Mouse (Mus musculus) midbrain, embryonic 10.5 days (tissue): ENCODE measurements around the gene E130218I03Rik. TPM values are rescaled to one million over a fixed set of nuclear protein-coding genes. Genes with fewer than 3 reads are reported as not detected.
"Not testable (repeated sequence)": the region's sequence is repeated elsewhere in the genome, so short reads cannot be mapped to it uniquely, and the experiment has no call there.

Experiments
- DNase-seq: peaks from one replicate; pipeline ENCODE4 v3.0.0-alpha.2; 2017; ENCODE audit warnings: low spot score
- H3K27ac ChIP-seq: fragments of 300-500 bp; sonication (generic); replicated peaks from 2 replicates; pipeline ENCODE4 v1.5.1; 2016; ENCODE audit warnings: mild to moderate bottlenecking
- H3K27me3 ChIP-seq: fragments of 300-500 bp; sonication (generic); 2 replicates; pipeline ENCODE4 v1.6.1; 2016; ENCODE audit warnings: low read depth, mild to moderate bottlenecking; ENCODE audit not compliant: poor library complexity, severe bottlenecking
- H3K36me3 ChIP-seq: fragments of 300-500 bp; sonication (generic); 2 replicates; pipeline ENCODE4 v1.6.1; 2016; ENCODE audit warnings: mild to moderate bottlenecking, moderate library complexity
- H3K4me1 ChIP-seq: fragments of 300-500 bp; sonication (generic); 2 replicates; pipeline ENCODE4 v1.6.1; 2016
- H3K4me3 ChIP-seq: fragments of 300-500 bp; sonication (generic); 2 replicates; pipeline ENCODE4 v1.5.1; 2016; ENCODE audit warnings: mild to moderate bottlenecking, moderate library complexity
- H3K9me3 ChIP-seq: fragments of 300-500 bp; sonication (generic); replicated peaks from 2 replicates; pipeline ENCODE4 v1.6.1; 2016; ENCODE audit warnings: mild to moderate bottlenecking
- WGBS: fragments of 180-500 bp; shearing (Covaris S2); methylation state at CpG from one replicate; pipeline ENCODE4 v1.1.7; 2016; 5-methylcytosine and 5-hydroxymethylcytosine counted together
- polyA plus RNA-seq: library from polyadenylated mRNA; unstranded; fragments of >200 nt; fragmentation: Nextera tagmentation; extraction: Ambion mirVana; gene quantifications from 2 replicates; pipeline ENCODE4 v1.2.1, GENCODE M21; 2016

E130218I03Rik gene
- polyA plus RNA-seq, 1 experiment from 2014 or later = 1.0 TPM

- peaks cover 92% of the 10 kb centered on the region for H3K4me1 ChIP-seq
- DNase-seq = no peak
- no peaks in the 10 kb centered on the region for H3K9me3 ChIP-seq
- 0% methylated on average over 3 of the region's 3 CpGs for WGBS
- peak overlapping the region; percentile 61; the same call in 1 of the 2 replicates for H3K4me3 ChIP-seq
- H3K36me3 ChIP-seq = no peaks in the 10 kb centered on the region
- peak overlapping the region; percentile 56; the same call in 1 of the 2 replicates for H3K27ac ChIP-seq
- peaks cover 66% of the 10 kb centered on the region for H3K27me3 ChIP-seq
These were observed 11.4 kb downstream of the E130218I03Rik start for GRCm38 (mm10) chr4:134254835-134255234.

- Histone ChIP-seq H3K4me3 (peak overlapping the region; percentile 33), H3K36me3 (no peaks in the 10 kb centered on the region), H3K27ac (peak overlapping the region; percentile 84), H3K4me1 (peaks cover 82% of the 10 kb centered on the region), H3K27me3 (peaks cover 55% of the 10 kb centered on the region), H3K9me3 (no peaks in the 10 kb centered on the region)
- no peak for DNase-seq
- 13% methylated on average over 4 of the region's 4 CpGs for WGBS
These were observed 12.4 kb downstream of the E130218I03Rik start for GRCm38 (mm10) chr4:134255854-134256253.

GRCm38 (mm10) chr4:134256407-134257197 lies 13.1 kb downstream of the E130218I03Rik start:
- peak overlapping the region; percentile 33 for H3K4me3 ChIP-seq
- peak; percentile 55 for DNase-seq
- peak overlapping the region; percentile 84 for H3K27ac ChIP-seq
- peaks cover 74% of the 10 kb centered on the region for H3K4me1 ChIP-seq
- WGBS = 3% methylated on average over 19 of the region's 19 CpGs
- peaks cover 48% of the 10 kb centered on the region for H3K27me3 ChIP-seq
- no peaks in the 10 kb centered on the region for H3K36me3 ChIP-seq
- no peaks in the 10 kb centered on the region for H3K9me3 ChIP-seq

GRCm38 (mm10) chr4:134257198-134258009 lies 13.9 kb downstream of the E130218I03Rik start:
- H3K4me1 ChIP-seq = peaks cover 66% of the 10 kb centered on the region
- WGBS = 3% methylated on average over 11 of the region's 11 CpGs
- peak; percentile 72 for DNase-seq
- peaks cover 40% of the 10 kb centered on the region for H3K27me3 ChIP-seq
- H3K4me3 ChIP-seq = peak overlapping the region; percentile 33
- H3K9me3 ChIP-seq = no peaks in the 10 kb centered on the region
- no peaks in the 10 kb centered on the region for H3K36me3 ChIP-seq
- peak overlapping the region; percentile 84 for H3K27ac ChIP-seq

- H3K27me3 ChIP-seq = peaks cover 30% of the 10 kb centered on the region
- no peak for DNase-seq
- no peaks in the 10 kb centered on the region for H3K9me3 ChIP-seq
- H3K4me1 ChIP-seq = peaks cover 57% of the 10 kb centered on the region
- peak overlapping the region; percentile 10; the same call in 1 of the 2 replicates for H3K27ac ChIP-seq
- no peak overlapping the region for H3K4me3 ChIP-seq
- WGBS = 59% methylated on average over 11 of the region's 11 CpGs
- no peaks in the 10 kb centered on the region for H3K36me3 ChIP-seq
These were observed 14.9 kb downstream of the E130218I03Rik start for GRCm38 (mm10) chr4:134258354-134258753.

GRCm38 (mm10) chr4:134263191-134263590 lies 19.7 kb downstream of the E130218I03Rik start:
- Histone ChIP-seq H3K9me3 (no peaks in the 10 kb centered on the region), H3K36me3 (no peaks in the 10 kb centered on the region), H3K27ac (no peak overlapping the region), H3K4me1 (peaks cover 8% of the 10 kb centered on the region), H3K4me3 (no peak overlapping the region), H3K27me3 (no peaks in the 10 kb centered on the region)
- peak; percentile 59 for DNase-seq
- 36% methylated on average over 6 of the region's 6 CpGs for WGBS

GRCm38 (mm10) chr4:134265860-134266585 lies 22.6 kb downstream of the E130218I03Rik start:
- no peak for DNase-seq
- no peaks in the 10 kb centered on the region for H3K4me1 ChIP-seq
- H3K27ac ChIP-seq = no peak overlapping the region
- WGBS = 77% methylated on average over 9 of the region's 9 CpGs
- no peaks in the 10 kb centered on the region for H3K36me3 ChIP-seq
- no peaks in the 10 kb centered on the region for H3K9me3 ChIP-seq
- H3K27me3 ChIP-seq = no peaks in the 10 kb centered on the region
- no peak overlapping the region for H3K4me3 ChIP-seq

- 87% methylated on average over 19 of the region's 19 CpGs for WGBS
- H3K36me3 ChIP-seq = no peaks in the 10 kb centered on the region
- peaks cover 9% of the 10 kb centered on the region for H3K4me1 ChIP-seq
- no peaks in the 10 kb centered on the region for H3K27me3 ChIP-seq
- H3K9me3 ChIP-seq = no peaks in the 10 kb centered on the region
- H3K27ac ChIP-seq = no peak overlapping the region
- no peak for DNase-seq
- no peak overlapping the region for H3K4me3 ChIP-seq
These were observed 24.7 kb downstream of the E130218I03Rik start for GRCm38 (mm10) chr4:134268102-134268655.

GRCm38 (mm10) chr4:134269622-134270021 lies 26.2 kb downstream of the E130218I03Rik start:
- not testable (repeated sequence) for H3K4me3 ChIP-seq, H3K9me3 ChIP-seq, H3K27ac ChIP-seq, H3K27me3 ChIP-seq, DNase-seq, H3K36me3 ChIP-seq
- peaks cover 15% of the 10 kb centered on the region for H3K4me1 ChIP-seq

- no peak for DNase-seq
- H3K36me3 ChIP-seq = peaks cover 16% of the 10 kb centered on the region
- H3K27me3 ChIP-seq = no peaks in the 10 kb centered on the region
- WGBS = 86% methylated on average over 7 of the region's 7 CpGs
- no peak overlapping the region for H3K4me3 ChIP-seq
- H3K9me3 ChIP-seq = no peaks in the 10 kb centered on the region
- H3K4me1 ChIP-seq = peaks cover 15% of the 10 kb centered on the region
- no peak overlapping the region for H3K27ac ChIP-seq
These were observed 28.5 kb downstream of the E130218I03Rik start for GRCm38 (mm10) chr4:134271979-134272378.

GRCm38 (mm10) chr4:134272731-134273416 lies 29.4 kb downstream of the E130218I03Rik start:
- H3K36me3 ChIP-seq = peaks cover 25% of the 10 kb centered on the region
- H3K27ac ChIP-seq = no peak overlapping the region; the same call in 1 of the 2 replicates
- no peak for DNase-seq
- WGBS = 39% methylated on average over 13 of the region's 13 CpGs
- no peaks in the 10 kb centered on the region for H3K27me3 ChIP-seq
- peaks cover 15% of the 10 kb centered on the region for H3K4me1 ChIP-seq
- H3K4me3 ChIP-seq = peak overlapping the region; percentile 19
- H3K9me3 ChIP-seq = no peaks in the 10 kb centered on the region
